18 mouse cellular contexts compared by ENCODE assay signal in genomic region chr4:55137781-55138394, GRCm38 (mm10).
DNase-seq lines count a peak whose midpoint lies in the region; ATAC-seq and TF ChIP-seq lines count a peak whose summit lies in the region.
"Had no signal": no experiment of that assay in that cellular context is flagged by ENCODE, and none has a peak within 500 bp of the region (broad histone marks: within the 10 kb centered on the region; RNA-seq: fewer than 3 reads in every experiment).

No protein-coding gene starts in this region.

- no peak for DNase-seq in liver, embryonic 14.5 days (ENCODE audit: low read depth in 3 of 3, low spot score in 3 of 3)
- no peak for DNase-seq in liver, embryonic 11.5 days (ENCODE audit: low spot score)
- DNase-seq in A20 (ENCODE audit: low read depth, low spot score) (peak; percentile 9), ES-E14 (ENCODE audit: low read depth, low spot score) (peak; percentile 51)
- DNase-seq in c-Kit-positive CD71-negative TER-119-negative erythroid progenitor cells, embryonic 14.5 days (ENCODE audit: low read depth), result peak; percentile 25
- DNase-seq in ovary, postnatal 36 days (ENCODE audit: low spot score), result no peak
- DNase-seq in adrenal gland, postnatal 25 days, result no peak
- DNase-seq: cerebellum, adult 11 months; heart, postnatal 10 days; kidney, adult 8-10 months; kidney, postnatal 4 days; left cerebral cortex, postnatal 4 days; liver, embryonic 13.5 days; retina, postnatal 1 day; spleen, adult 18-20 months; thymus, postnatal 25 days had no signal

- no peaks in the 10 kb centered on the region for H3K27me3 ChIP-seq in liver, embryonic 14.5 days (ENCODE audit: control insufficient read depth, insufficient read depth, low read length)
- H3K27me3 ChIP-seq in liver, embryonic 11.5 days (replicated peaks; ENCODE audit: control insufficient read depth, insufficient read depth, low read length), result no peaks in the 10 kb centered on the region
- H3K27me3 ChIP-seq: embryonic facial prominence, embryonic 12.5 days; liver, embryonic 13.5 days had no signal

- no peaks in the 10 kb centered on the region for H3K36me3 ChIP-seq in liver, embryonic 14.5 days (replicated peaks; ENCODE audit: control insufficient read depth, insufficient read depth, low read depth)
- H3K36me3 ChIP-seq in liver, embryonic 11.5 days (ENCODE audit: control insufficient read depth, insufficient read depth, low read length), result no peaks in the 10 kb centered on the region
- H3K36me3 ChIP-seq in ES-E14 (ENCODE audit: control insufficient read depth, insufficient read depth, low read length, poor library complexity, severe bottlenecking), result peaks cover 2% of the 10 kb centered on the region; the same call in 1 of the 2 replicates
- H3K36me3 ChIP-seq: embryonic facial prominence, embryonic 12.5 days; liver, embryonic 13.5 days had no signal

- peaks cover 0 to 8% of the 10 kb centered on the region in 2 experiments; a peak in 1 of 4 replicates for H3K4me1 ChIP-seq in liver, embryonic 14.5 days (replicated peaks; ENCODE audit: control insufficient read depth in 2 of 2, insufficient read depth in 2 of 2, low read length in 1 of 2)
- peaks cover 3% of the 10 kb centered on the region; the same call in 1 of the 2 replicates for H3K4me1 ChIP-seq in liver, embryonic 11.5 days (replicated peaks; ENCODE audit: control insufficient read depth, insufficient read depth, low read length)
- peaks cover 8 to 11% of the 10 kb centered on the region in 2 experiments for H3K4me1 ChIP-seq in ES-E14 (ENCODE audit: control insufficient read depth in 2 of 2, insufficient read depth in 2 of 2, low read length in 2 of 2, poor library complexity in 1 of 2)
- H3K4me1 ChIP-seq: embryonic facial prominence, embryonic 12.5 days had no signal

- H3K4me2 ChIP-seq in liver, embryonic 14.5 days (ENCODE audit: low read depth), result no peak overlapping the region
- no peak overlapping the region for H3K4me2 ChIP-seq in liver, embryonic 11.5 days
- H3K4me2 ChIP-seq: embryonic facial prominence, embryonic 12.5 days; hindbrain, embryonic 14.5 days; liver, embryonic 13.5 days had no signal

- H3K9ac ChIP-seq in liver, embryonic 14.5 days (replicated peaks), result no peak overlapping the region
- no peak overlapping the region for H3K9ac ChIP-seq in liver, embryonic 11.5 days (ENCODE audit: low read depth, low read length)
- H3K9ac ChIP-seq in ES-E14 (ENCODE audit: insufficient read depth, low read depth, low read length, poor library complexity, severe bottlenecking), result no peak overlapping the region; the same call in 1 of the 2 replicates
- H3K9ac ChIP-seq: embryonic facial prominence, embryonic 12.5 days; hindbrain, embryonic 14.5 days; liver, embryonic 13.5 days had no signal

- in situ Hi-C loops in ES-E14 (cut with MboI; ENCODE audit: low sequenced_read_pairs in 2 of 2, unreplicated experiment in 2 of 2), result no loop called here

- H3K27ac ChIP-seq in liver, embryonic 14.5 days, result no peak overlapping the region
- no peak overlapping the region for H3K27ac ChIP-seq in liver, embryonic 11.5 days (ENCODE audit: low read depth, low read length)
- no peak overlapping the region; the same call in 1 of the 2 replicates for H3K27ac ChIP-seq in ES-E14 (ENCODE audit: insufficient read depth, low read depth, low read length, poor library complexity, severe bottlenecking)
- H3K27ac ChIP-seq: embryonic facial prominence, embryonic 12.5 days; hindbrain, embryonic 14.5 days; liver, embryonic 13.5 days had no signal

- peak; percentile 26; the same call in 1 of the 2 replicates for TF ChIP-seq CTCF in liver, embryonic 14.5 days (IDR thresholded peaks at IDR 0.05; ENCODE audit: low read depth)

- ATAC-seq in liver, embryonic 14.5 days (ENCODE audit: insufficient read depth), result no peak
- no peak for ATAC-seq in liver, embryonic 11.5 days (replicated peaks; ENCODE audit: low FRiP score)

- no peak overlapping the region for H3K4me3 ChIP-seq in liver, embryonic 14.5 days (ENCODE audit: insufficient read depth in 1 of 2, low read depth in 2 of 2, low read length in 2 of 2)
- H3K4me3 ChIP-seq in liver, embryonic 11.5 days (ENCODE audit: low read depth, low read length), result no peak overlapping the region
- no peak overlapping the region for H3K4me3 ChIP-seq in ES-E14 (ENCODE audit: insufficient read depth in 1 of 2, low read depth in 1 of 2, low read length in 2 of 2, poor library complexity in 1 of 2, severe bottlenecking in 1 of 2)
- H3K4me3 ChIP-seq: embryonic facial prominence, embryonic 12.5 days; liver, embryonic 13.5 days had no signal

- TF ChIP-seq EP300 in liver, embryonic 14.5 days (IDR thresholded peaks at IDR 0.05; ENCODE audit: low read depth), result no peak

- no peaks in the 10 kb centered on the region for H3K9me3 ChIP-seq in liver, embryonic 14.5 days (ENCODE audit: control insufficient read depth, low read length)
- H3K9me3 ChIP-seq in liver, embryonic 11.5 days (ENCODE audit: control insufficient read depth, low read length), result no peaks in the 10 kb centered on the region
- no peaks in the 10 kb centered on the region for H3K9me3 ChIP-seq in ES-E14 (ENCODE audit: control insufficient read depth, insufficient read depth, low read depth, low read length)
- H3K9me3 ChIP-seq: embryonic facial prominence, embryonic 12.5 days; liver, embryonic 13.5 days had no signal

- WGBS in liver, embryonic 14.5 days (ENCODE audit: insufficient replicate concordance), result 51% methylated on average over 2 of the region's 2 CpGs
- WGBS in liver, embryonic 11.5 days, result 77% methylated on average over 2 of the region's 2 CpGs

TF ChIP-seq in ES-E14, 5 proteins besides CTCF, POLR2A, EP300 and RAD21:
- TF ChIP-seq ZC3H11A (IDR thresholded peaks at IDR 0.05; ENCODE audit: borderline replicate concordance, low read depth, low read length), result peak; percentile 83
- TF ChIP-seq HCFC1 (IDR thresholded peaks at IDR 0.05; ENCODE audit: borderline replicate concordance, insufficient read depth, low read length), result no peak

Comparison
In these comparisons a context has a peak if more than half of its experiments do, and no peak if none do; other contexts are left out.
1. DNase-seq: peak in A20 (single experiment), ES-E14 (single experiment) and c-Kit-positive CD71-negative TER-119-negative erythroid progenitor cells, embryonic 14.5 days (single experiment); none in liver, embryonic 14.5 days (0 of 3), liver, embryonic 11.5 days (single experiment), ovary, postnatal 36 days (single experiment) and adrenal gland, postnatal 25 days (single experiment).